Mouse (Mus musculus): ENCODE measurements at regions not wholly inside any gene's neighbourhood (a gene's known extent, or its start where the extent isn't known, plus 50 kb on each side); places are given as distances from the start of the nearest gene placed in this dataset.

DNA sequence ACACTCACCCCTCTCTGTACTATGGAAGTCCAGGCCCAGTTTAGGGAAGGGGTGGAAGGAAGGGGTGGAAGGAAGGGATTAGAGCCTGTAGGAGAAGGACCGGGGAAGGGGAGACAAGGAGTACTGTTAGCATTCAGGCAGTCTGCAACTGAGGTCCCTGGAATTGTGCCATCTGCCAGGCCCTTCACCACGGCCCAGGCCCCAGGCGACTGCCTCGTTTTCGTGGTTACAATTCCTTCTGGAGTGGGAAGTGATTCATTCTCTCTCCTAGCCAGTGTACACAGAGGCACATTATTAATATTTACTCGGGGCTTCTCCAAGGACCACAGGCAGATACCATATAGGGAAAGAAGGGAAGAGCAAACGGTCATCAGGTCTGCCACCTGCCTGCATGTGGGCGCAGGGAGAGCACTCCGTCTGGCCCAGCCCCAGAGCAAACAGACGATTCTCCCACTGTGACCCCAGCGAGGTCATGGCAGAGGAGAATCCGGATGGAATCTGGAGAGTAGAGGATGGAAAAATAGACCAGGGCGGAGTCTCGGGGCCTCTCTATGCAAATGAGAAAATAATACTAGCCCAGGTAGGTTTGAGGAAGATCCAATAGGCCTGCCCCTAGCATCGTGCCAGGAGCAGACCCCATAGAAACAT is 354.0 kb downstream of the Ptpru start:
- TF ChIP-seq CTCF (IDR thresholded peaks at IDR 0.05; ENCODE audit: borderline replicate concordance, insufficient read depth, low read depth, low read length), result no peak
- no peak for TF ChIP-seq POLR2A (IDR thresholded peaks at IDR 0.05; ENCODE audit: borderline replicate concordance, insufficient read depth, low read length)

Data from cerebellum, adult 2 months (tissue).